Mouse (Mus musculus) intestine, embryonic 14.5 days (tissue): ENCODE measurements around the gene Acbd6. TPM values are rescaled to one million over a fixed set of nuclear protein-coding genes. Genes with fewer than 3 reads are reported as not detected.
A peak's percentile ranks its signal among the peaks of the same experiment; 100 is the strongest.

Experiments used
- ATAC-seq: fragments of 200-750 bp; cut with Nextera tagmentation; replicated peaks from 2 replicates; pipeline ENCODE4 v1.8.0; 2017; ENCODE audit warnings: low read depth, moderate number of reproducible peaks, moderate TSS enrichment, moderate library complexity; ENCODE audit not compliant: low FRiP score, low TSS enrichment
- DNase-seq: peaks from one replicate; pipeline ENCODE4 v3.0.0-alpha.2; 2018; ENCODE audit warnings: low spot score
- H3K27ac ChIP-seq: fragments of 300-500 bp; sonication (generic); 2 replicates; pipeline ENCODE4 v1.5.1; 2014; ENCODE audit warnings: low read depth, mild to moderate bottlenecking, control low read depth
- H3K27me3 ChIP-seq: fragments of 300-500 bp; sonication (generic); replicated peaks from 2 replicates; pipeline ENCODE4 v1.6.1; 2014; ENCODE audit warnings: low read length, control low read depth; ENCODE audit not compliant: control insufficient read depth, insufficient read depth
- H3K36me3 ChIP-seq: fragments of 300-500 bp; sonication (generic); 2 replicates; pipeline ENCODE4 v1.6.1; 2014; ENCODE audit warnings: low read length, control low read depth; ENCODE audit not compliant: control insufficient read depth, insufficient read depth
- H3K4me1 ChIP-seq: fragments of 300-500 bp; sonication (generic); replicated peaks from 2 replicates; pipeline ENCODE4 v1.6.1; 2014; ENCODE audit warnings: low read length, control low read depth, mixed read lengths; ENCODE audit not compliant: control insufficient read depth, insufficient read depth
- H3K4me2 ChIP-seq: fragments of 300-500 bp; sonication (generic); 2 replicates; pipeline ENCODE4 v1.6.1; 2014; ENCODE audit warnings: low read length
- H3K4me3 ChIP-seq: fragments of 300-500 bp; sonication (generic); 2 replicates; pipeline ENCODE4 v1.5.1; 2014; ENCODE audit warnings: low read depth, low read length, control low read depth, mixed read lengths
- H3K9ac ChIP-seq: fragments of 300-500 bp; sonication (generic); 2 replicates; pipeline ENCODE4 v1.6.1; 2014; ENCODE audit warnings: mild to moderate bottlenecking, low read length
- H3K9me3 ChIP-seq: fragments of 300-500 bp; sonication (generic); 2 replicates; pipeline ENCODE4 v1.6.1; 2016; ENCODE audit warnings: low read length, control low read depth; ENCODE audit not compliant: control insufficient read depth
- WGBS: fragments of 180-500 bp; shearing (Covaris S2); extraction: QIAGEN DNeasy Blood & Tissue Kit; methylation state at CpG from one replicate; pipeline ENCODE4 v1.1.7; 2014; 5-methylcytosine and 5-hydroxymethylcytosine counted together
- polyA plus RNA-seq: library from polyadenylated mRNA; unstranded; fragments of >200 nt; fragmentation: Nextera tagmentation; extraction: Ambion mirVana; gene quantifications from 2 replicates; pipeline ENCODE4 v1.2.1, GENCODE M21; 2014

Acbd6 gene
- polyA plus RNA-seq, 1 experiment from 2014 or later = 70.4 TPM

DNA sequence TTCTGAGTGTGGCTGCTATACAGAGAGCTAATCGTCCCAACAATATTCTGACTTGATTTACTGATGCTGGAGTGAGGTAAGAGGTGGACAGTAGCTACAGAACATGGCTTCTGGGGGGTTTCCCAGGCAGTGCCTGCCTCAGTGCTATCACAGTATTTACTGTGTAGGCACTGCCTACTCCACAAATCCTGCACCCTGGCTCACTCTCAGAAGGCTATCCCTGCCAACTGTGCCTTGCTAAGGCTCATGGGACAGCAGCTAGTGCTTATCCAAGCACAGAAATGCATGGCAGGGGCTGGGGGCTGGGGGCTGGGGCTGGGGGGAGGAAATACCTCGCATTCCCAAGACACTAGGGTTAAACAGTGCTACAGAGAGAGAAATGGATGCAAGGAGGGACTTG lies 155.4 kb downstream of the Acbd6 start:
- Histone ChIP-seq H3K27ac (no peak overlapping the region), H3K9me3 (no peaks in the 10 kb centered on the region), H3K4me3 (no peak overlapping the region), H3K4me2 (no peak overlapping the region), H3K36me3 (no peaks in the 10 kb centered on the region), H3K9ac (no peak overlapping the region), H3K27me3 (no peaks in the 10 kb centered on the region), H3K4me1 (no peaks in the 10 kb centered on the region)
- no peak for ATAC-seq
- no peak for DNase-seq
- 34% methylated on average over 2 of the region's 2 CpGs for WGBS

DNA sequence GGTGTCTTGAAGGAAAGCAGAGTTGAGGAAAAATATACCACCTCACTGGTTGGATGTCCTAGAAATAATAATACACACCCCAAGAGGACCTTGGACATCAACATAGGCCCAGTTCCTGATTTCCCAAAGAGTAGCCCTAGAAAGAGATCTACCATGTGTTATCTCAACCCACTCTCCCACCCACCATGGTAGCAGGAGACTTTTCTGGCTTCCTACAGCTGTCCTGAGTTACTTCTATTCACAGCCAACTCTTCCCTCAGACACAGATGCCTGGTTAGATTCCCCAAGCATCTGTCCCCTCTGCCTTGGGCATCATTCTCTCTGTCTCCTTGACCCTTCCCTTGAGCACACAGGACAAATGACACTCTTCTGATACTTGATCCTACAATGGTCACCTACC lies 157.4 kb downstream of the Acbd6 start:
- no peaks in the 10 kb centered on the region for H3K9me3 ChIP-seq

DNA sequence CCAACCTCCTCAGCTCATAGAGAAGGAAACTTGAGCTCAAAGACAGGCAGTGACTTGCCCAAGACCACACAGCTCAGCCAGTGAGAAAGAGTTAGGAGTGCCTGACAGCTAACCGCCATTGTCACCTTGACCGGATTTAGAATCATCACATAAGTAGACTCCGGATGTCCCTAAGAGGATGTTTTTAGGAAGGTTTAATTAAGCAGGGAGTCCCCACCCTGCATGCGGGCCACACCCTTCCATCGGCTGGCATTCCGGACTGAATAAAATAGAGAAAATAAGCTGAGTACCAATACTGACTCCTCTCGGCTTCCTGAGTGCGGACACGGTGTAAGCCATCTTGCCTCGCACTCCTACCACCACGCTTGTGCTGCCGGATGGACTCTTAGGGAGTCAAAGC lies 159.4 kb downstream of the Acbd6 start:
- H3K9me3 ChIP-seq = no peaks in the 10 kb centered on the region
- DNase-seq (no peak), ATAC-seq (no peak)
- H3K4me3 ChIP-seq = no peak overlapping the region
- no peak overlapping the region for H3K27ac ChIP-seq
- H3K36me3 ChIP-seq = no peaks in the 10 kb centered on the region
- H3K9ac ChIP-seq = no peak overlapping the region
- 92% methylated on average over 12 of the region's 12 CpGs for WGBS
- peaks cover 6% of the 10 kb centered on the region; the same call in 1 of the 2 replicates for H3K27me3 ChIP-seq
- H3K4me1 ChIP-seq = no peaks in the 10 kb centered on the region
- H3K4me2 ChIP-seq = no peak overlapping the region

More for the DNA sequence above, 157.4 kb downstream of the Acbd6 start:
- Histone ChIP-seq H3K9ac (no peak overlapping the region), H3K36me3 (no peaks in the 10 kb centered on the region), H3K4me3 (no peak overlapping the region), H3K27ac (no peak overlapping the region), H3K4me2 (no peak overlapping the region), H3K4me1 (no peaks in the 10 kb centered on the region), H3K27me3 (no peaks in the 10 kb centered on the region)
- no peak for ATAC-seq
- DNase-seq = no peak

DNA sequence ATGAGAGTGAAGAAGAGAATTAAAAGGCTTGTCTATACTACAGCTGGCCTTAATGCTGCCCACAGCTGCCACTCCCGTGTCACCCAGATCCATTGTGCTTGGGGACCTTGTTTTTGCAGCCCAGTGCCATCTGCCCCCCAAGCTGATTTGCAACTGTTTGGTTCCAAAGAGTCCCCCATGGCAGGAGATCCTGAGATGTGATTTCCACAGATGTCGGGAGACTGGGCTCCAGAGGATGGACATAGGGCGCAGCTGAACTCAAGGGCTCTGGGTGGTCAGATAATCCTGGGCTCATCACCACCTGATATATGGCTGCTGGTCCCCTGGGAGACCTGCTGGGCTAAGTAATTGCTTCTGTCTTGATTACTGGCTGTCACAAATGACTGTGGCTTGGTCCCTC lies 160.9 kb downstream of the Acbd6 start:
- WGBS = 80% methylated on average over 3 of the region's 3 CpGs
- H3K36me3 ChIP-seq = no peaks in the 10 kb centered on the region
- no peak overlapping the region for H3K4me3 ChIP-seq
- H3K4me1 ChIP-seq = no peaks in the 10 kb centered on the region
- no peak overlapping the region for H3K9ac ChIP-seq
- no peak overlapping the region for H3K27ac ChIP-seq
- no peak overlapping the region for H3K4me2 ChIP-seq
- peaks cover 16% of the 10 kb centered on the region for H3K27me3 ChIP-seq
- H3K9me3 ChIP-seq = no peaks in the 10 kb centered on the region
- DNase-seq = no peak
- no peak for ATAC-seq

DNA sequence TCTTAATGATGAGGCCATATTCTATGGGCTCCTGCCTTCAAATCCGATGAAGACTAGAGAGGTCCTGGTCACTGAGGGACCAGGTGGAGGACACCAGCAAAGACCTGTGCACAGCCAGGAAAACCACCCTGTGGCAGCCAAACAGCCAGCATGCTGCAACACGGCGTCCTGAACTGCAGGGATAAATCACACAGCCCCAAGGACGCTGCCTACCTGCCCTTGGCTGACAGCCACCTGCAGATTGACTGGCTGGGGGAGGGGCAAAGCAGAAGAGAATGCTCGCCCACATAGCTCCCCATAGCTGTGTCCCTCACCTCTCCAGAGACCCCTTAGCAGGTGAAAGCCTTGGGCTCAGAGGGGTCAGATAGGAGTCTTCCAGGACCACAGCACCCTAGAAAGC lies 162.1 kb downstream of the Acbd6 start:
- H3K4me3 ChIP-seq = no peak overlapping the region
- no peaks in the 10 kb centered on the region for H3K9me3 ChIP-seq
- no peak overlapping the region for H3K4me2 ChIP-seq
- H3K4me1 ChIP-seq = no peaks in the 10 kb centered on the region
- no peak overlapping the region for H3K9ac ChIP-seq
- no peaks in the 10 kb centered on the region for H3K36me3 ChIP-seq
- ATAC-seq (no peak), DNase-seq (no peak)
- no peak overlapping the region for H3K27ac ChIP-seq
- 43% methylated on average over 5 of the region's 5 CpGs for WGBS
- H3K27me3 ChIP-seq = peaks cover 21% of the 10 kb centered on the region

DNA sequence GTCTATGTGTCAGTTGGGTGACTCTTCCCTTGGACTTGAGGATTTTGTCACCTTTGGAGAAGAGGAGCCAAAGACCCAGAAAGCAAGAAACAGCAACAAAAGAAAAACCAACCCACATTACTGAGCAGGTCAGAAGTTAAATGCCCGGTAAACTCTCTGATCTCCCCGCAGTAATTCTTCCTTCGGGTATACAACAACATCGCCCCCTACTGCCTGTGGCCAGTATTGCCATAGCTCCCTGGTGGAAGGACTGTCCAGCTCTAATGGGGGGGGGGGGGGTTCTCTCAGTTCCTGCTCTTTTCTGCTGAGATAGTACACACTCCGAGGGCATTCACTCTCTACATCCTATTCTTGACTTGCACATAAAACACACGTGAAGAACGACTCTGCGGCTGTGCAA lies 163.5 kb downstream of the Acbd6 start:
- no peaks in the 10 kb centered on the region for H3K9me3 ChIP-seq
- no peaks in the 10 kb centered on the region for H3K36me3 ChIP-seq
- WGBS = 36% methylated on average over 8 of the region's 8 CpGs
- no peak overlapping the region for H3K4me3 ChIP-seq
- no peaks in the 10 kb centered on the region for H3K4me1 ChIP-seq
- no peak overlapping the region for H3K4me2 ChIP-seq
- no peak overlapping the region for H3K9ac ChIP-seq
- no peak for ATAC-seq
- H3K27ac ChIP-seq = no peak overlapping the region
- peaks cover 21% of the 10 kb centered on the region for H3K27me3 ChIP-seq
- DNase-seq = no peak

DNA sequence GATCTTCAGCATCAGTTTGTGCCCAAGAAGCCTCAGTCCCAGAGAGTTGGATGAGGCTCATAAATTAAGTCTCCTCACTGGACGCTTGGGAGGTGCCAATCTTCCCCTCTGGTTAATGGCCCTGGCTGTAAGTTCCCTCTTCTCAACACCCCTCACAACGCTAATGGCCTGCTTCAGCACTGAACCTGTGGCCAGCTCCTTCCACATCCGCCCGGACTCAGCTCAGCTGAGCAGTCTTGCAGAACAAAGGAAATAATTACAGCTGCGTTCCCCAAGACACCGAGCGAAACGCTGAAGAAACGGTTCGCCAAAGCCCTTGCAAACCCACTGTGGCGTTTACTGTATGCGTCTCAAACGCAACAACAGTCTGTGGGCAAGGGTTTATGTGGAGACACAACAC lies 164.3 kb downstream of the Acbd6 start:
- Histone ChIP-seq H3K27ac (no peak overlapping the region), H3K4me2 (peak overlapping the region; percentile 31), H3K4me3 (no peak overlapping the region), H3K27me3 (peaks cover 22% of the 10 kb centered on the region), H3K9me3 (no peaks in the 10 kb centered on the region), H3K4me1 (no peaks in the 10 kb centered on the region), H3K9ac (no peak overlapping the region), H3K36me3 (no peaks in the 10 kb centered on the region)
- DNase-seq (peak; percentile 86), ATAC-seq (no peak)
- 0% methylated on average over 13 of the region's 13 CpGs for WGBS

DNA sequence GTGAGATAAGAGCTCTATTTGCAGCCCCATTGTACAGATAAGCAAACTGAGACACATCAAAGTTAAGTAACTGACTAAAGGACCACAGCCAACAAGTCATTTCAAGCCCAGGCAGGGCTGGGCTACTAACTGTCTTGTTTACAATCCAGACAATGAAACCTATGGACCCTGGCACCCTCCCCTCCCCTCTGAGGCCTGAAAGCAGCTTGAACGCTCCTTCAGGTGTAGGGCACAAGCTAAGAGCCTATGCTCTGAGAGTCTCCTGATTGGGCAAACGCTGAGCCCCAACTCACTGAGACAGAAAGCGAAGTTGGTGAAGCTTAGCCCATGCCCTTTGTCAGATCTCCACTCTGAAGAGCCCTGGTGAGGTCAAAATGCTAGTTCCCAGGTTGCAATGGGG lies 166.4 kb downstream of the Acbd6 start:
- no peaks in the 10 kb centered on the region for H3K4me1 ChIP-seq
- 74% methylated on average over 3 of the region's 3 CpGs for WGBS
- H3K36me3 ChIP-seq = no peaks in the 10 kb centered on the region
- DNase-seq = no peak
- H3K4me2 ChIP-seq = no peak overlapping the region
- peaks cover 43% of the 10 kb centered on the region for H3K27me3 ChIP-seq
- H3K27ac ChIP-seq = no peak overlapping the region
- no peak for ATAC-seq
- H3K4me3 ChIP-seq = no peak overlapping the region
- H3K9ac ChIP-seq = no peak overlapping the region
- no peaks in the 10 kb centered on the region for H3K9me3 ChIP-seq

DNA sequence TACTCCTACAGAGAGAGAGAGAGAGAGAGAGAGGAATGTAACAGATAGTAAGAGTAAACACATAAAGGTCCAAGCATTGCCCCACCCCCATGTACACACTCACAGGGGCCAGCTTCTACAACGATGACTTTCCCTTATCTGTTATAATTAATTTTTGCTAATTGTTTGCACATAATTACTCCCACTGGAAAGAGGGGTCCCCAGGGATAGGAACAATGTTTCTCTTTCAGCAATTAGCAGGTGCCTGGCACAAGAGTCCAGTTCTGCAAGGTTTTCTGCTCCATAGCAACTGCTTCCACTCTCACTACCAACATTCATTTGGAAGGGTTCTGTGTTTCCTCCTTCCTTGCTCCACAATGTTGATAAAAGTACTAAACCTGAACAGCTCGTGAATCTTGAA lies 168.0 kb downstream of the Acbd6 start:
- WGBS = 51% methylated on average over 2 of the region's 2 CpGs
- H3K4me2 ChIP-seq = no peak overlapping the region
- no peak overlapping the region for H3K27ac ChIP-seq
- H3K4me1 ChIP-seq = no peaks in the 10 kb centered on the region
- ATAC-seq (no peak), DNase-seq (no peak)
- no peaks in the 10 kb centered on the region for H3K36me3 ChIP-seq
- H3K9me3 ChIP-seq = no peaks in the 10 kb centered on the region
- H3K9ac ChIP-seq = no peak overlapping the region
- peaks cover 59% of the 10 kb centered on the region for H3K27me3 ChIP-seq
- H3K4me3 ChIP-seq = no peak overlapping the region
